Mouse (Mus musculus): ENCODE results near the gene Glyctk.

The Glyctk gene

DNA sequence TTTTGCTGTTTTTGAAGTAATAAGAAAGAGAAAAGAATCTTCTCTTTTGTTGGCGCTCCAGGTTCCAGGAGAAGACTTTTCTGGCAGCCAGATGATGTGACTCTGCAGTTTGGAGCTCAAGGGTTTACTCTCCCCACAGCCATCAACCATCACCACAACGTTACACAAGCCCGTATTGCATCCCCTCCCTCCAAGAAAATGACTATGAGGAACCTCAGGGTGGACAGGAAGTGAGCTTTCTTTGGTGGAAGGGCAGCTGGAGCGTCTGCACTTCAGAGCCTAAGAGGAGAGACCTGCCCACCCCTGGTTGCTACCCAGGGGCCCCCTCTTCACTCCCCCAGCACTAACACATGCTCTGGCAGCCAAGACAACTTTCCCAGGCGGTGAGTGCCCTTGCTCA, 10.7 kb downstream of the Glyctk start:
- DNase-seq (ENCODE audit: low spot score) = no peak

DNA sequence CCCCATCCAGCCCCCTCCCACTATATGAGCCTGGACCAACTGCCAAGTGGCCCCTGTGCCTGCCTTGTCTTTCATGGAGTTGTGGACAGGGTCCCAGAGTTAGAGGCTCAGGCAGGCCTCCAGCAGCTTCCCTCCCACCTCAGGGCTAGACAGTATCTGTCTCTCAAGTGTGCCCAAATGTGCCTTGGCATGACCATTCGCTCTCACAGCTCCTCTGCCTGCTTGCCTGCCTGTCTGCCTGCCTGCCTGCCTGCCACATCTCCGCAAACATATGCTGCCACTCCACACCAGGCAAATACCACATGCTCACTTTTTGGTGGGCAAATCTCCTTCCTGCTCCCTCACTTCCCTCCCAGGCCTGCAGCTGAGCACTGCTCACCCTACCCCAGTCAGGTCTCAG, 12.4 kb downstream of the Glyctk start:
- DNase-seq (ENCODE audit: low spot score) = no peak

DNA sequence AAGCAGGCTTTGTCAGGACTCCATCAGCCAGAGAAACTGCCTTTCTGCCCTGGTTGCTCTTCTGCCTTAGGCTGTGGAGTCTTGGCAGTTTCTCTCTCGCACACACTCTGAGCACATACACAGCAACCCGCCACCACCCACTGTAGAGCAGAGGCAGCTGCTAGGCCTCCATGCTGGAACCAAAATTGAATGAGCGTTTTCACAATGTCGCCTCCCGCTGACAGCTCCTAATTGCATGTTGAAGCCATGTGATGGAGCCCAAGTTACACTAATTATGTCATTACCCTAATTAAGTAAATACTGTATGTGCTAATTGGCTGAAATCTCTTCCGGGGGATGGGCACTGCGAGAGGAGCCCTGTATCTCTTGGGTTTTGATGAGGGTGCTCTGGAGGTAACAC, 13.8 kb downstream of the Glyctk start:
- no peak for DNase-seq (ENCODE audit: low spot score)

DNA sequence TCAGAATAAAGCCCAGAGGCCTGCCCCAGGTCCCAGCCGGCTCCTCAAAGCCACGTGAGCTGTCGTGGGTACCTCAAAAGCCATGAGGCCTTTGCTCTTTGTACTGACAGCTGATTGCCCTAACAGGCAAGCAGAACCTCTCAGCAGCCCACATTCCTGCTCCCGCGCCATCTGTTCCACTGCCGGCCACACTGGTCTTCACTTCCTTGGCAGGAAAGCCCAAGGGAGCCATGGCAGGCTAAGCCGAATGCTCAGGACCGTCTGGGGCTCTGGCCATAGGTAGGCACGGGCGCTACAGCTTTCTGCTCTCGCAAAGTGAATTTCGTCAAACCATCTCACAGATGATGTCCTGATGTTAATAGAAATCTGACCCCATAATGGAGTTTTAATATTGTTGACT, 16.0 kb downstream of the Glyctk start:
- DNase-seq (ENCODE audit: low spot score) = no peak

DNA sequence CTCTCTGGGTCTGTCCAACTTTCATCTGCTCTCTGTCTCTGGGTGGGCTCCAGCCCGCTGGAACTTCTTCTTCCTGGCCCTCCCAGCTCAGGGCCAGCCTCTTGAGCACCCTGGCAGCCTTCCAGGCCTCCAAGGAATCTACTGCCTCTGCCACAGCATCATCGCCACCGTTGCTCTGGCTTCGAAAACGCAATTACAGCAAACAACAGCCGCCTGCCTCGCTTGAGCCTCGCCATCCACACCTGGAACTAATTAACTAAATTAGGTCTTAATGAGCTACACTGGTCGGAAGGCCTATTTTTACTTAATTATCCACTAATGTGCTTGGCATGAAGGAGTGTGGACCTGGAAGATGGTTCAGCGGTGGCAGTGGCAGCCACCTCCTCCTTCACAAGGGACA, 18.2 kb downstream of the Glyctk start:
- no peak for DNase-seq (ENCODE audit: low spot score)

DNA sequence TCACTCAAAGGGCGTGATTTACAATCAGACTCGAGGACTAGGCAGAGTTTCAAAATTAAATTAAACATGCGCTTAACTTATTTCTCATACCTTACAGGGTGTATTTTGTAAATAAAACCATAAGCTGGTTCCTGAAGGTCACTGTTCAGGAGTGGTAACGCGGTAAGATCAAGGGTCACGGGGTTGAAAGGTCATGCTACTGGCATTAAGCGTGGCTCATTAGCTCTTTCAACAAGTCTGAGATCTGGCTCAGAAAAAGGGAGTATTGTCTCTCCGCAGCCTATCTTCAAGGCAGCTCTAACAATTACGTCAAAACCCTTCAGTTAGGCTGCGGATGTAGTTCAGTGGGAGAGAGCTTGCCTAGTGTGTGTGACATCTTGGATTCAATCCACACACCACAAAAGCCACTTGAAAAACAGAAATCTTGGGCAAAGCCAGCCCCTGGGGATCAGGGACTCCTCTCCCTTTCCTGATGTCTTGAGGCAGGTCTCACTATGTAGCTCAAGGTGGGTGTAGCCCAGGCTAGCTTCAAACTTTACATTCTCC, 20.2 kb downstream of the Glyctk start:
- no peak for DNase-seq (ENCODE audit: low spot score)

DNA sequence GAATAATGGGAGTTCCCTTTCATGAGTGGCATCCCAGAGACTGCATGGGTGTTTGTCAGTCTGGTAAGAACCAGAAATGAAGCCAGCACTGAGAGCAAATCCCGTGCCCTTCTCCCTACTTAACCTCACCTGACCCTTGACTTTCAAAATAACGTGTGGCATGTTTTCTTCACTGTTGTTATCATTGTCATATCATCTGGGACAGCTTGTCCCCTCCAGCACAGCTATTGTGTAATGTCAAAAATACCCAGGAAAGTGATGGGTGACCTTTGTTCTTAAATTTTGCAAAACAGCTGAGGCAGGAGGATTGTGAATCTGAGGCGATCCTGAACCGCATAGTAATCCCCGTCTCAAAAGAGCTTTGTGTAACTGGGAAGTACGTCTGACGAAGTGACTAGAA, 27.7 kb downstream of the Glyctk start:
- DNase-seq (ENCODE audit: low spot score) = no peak

DNA sequence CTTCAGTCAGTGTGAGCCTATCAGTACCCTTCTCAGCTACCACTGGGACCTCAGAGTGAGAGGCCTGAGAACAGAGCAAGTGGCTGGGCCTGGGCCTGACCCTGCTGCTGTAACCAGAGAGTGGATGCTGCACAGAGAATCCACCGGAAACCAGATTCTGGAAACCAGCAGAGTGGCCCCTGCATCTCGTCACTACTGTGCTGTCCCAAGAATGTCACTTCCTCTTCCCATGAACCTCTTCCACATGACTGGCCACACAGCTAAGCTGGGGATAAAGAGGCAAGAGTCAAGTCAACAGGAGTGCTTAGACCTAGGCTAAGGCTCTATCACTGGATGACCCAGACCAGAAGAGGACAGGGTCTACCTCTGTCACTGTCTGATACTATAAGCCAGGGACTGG, 28.9 kb downstream of the Glyctk start:
- DNase-seq (ENCODE audit: low spot score) = no peak

DNA sequence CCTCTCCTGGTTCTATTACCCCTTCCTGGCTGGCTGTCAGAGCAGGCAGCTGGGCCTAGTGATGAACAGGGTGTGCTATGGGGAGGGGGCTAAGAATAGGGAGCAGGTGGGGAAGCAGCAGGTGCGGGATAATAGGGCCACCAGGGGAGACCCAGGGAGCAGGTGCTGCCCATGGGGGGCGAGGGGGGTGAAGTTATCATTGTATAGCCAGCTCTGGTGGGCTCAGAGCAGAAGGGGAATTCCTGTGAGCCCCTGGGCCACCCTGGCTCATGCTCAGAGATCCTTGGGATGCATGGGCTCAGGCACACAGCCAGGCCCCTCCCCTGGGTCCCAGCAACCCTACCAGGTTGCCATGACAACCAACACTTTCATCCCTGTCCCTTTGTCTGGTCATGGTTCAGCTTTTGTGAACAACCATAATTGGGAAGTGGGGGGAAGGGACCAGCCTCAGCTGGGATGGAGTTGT, 31.1 kb downstream of the Glyctk start:
- DNase-seq (ENCODE audit: low spot score) = no peak

DNA sequence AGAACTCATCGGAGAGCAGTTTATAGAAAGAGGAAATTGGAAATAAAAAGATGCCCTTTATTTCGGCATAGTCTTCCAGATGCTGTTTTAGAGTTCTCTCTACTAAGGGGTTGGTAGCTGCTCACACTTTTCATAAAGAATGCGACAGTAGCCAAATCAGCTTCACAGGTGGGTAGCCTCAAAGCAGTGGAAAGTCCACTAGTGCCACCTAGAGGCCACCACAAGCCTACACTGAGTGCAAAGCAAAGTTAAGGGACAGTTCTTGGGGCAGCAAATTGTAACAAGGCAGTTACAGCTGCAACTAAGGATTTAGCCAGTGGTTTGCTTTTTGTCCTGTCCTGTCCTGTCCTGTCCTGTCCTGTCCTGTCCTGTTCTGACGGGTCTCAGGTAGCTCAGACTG, 34.3 kb downstream of the Glyctk start:
- peak; percentile 7 for DNase-seq (ENCODE audit: low spot score)

DNA sequence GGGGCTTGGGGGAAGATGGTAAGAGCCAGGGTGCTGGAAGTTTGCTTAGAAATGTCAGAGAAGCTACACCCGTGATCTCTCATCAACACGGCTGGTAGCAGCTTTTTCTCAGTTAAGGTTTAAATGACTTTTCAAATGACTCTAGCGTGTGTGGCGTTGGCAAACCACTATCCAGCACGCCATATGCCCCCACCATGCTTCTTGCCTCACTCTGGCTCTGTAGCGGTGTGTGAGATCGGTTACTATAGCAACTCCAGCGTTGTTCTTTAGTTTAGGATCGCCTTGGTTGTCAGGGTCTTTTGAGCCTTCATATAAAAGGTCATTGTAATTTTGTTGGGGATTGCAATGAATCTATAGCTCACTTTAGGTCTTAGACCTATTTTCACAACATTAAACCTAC, 38.9 kb downstream of the Glyctk start:
- DNase-seq (ENCODE audit: low spot score) = no peak

DNA sequence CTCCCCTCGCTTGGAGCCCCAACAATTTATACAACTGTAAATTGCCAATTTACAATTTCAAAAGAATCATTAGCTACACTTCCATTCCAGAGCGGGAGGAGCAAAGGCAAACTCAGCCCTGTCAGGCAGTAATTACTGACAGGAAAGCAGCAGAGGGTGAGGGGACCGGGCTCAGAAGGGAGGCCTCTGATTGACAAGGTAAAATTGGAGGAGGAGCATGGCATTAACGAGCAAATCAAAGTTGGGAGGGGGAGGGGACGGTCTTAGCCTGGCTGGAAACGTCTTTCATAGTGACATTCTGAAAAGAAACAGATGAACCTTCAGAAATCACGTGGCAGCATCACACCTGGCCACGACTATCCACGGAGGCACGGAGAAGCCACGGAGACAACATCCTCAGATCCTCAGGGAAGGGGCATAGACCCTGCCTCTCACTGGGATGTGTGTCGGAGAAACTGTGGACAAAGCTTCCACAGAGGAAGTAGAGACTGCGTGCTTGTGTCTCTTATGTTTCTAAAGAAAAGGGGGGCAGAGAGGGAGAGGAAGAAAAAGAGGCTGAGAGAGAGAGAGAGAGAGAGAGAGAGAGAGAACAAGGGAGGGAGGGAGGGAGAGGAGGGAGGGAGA, 42.0 kb downstream of the Glyctk start:
- DNase-seq (ENCODE audit: low spot score) = no peak

DNA sequence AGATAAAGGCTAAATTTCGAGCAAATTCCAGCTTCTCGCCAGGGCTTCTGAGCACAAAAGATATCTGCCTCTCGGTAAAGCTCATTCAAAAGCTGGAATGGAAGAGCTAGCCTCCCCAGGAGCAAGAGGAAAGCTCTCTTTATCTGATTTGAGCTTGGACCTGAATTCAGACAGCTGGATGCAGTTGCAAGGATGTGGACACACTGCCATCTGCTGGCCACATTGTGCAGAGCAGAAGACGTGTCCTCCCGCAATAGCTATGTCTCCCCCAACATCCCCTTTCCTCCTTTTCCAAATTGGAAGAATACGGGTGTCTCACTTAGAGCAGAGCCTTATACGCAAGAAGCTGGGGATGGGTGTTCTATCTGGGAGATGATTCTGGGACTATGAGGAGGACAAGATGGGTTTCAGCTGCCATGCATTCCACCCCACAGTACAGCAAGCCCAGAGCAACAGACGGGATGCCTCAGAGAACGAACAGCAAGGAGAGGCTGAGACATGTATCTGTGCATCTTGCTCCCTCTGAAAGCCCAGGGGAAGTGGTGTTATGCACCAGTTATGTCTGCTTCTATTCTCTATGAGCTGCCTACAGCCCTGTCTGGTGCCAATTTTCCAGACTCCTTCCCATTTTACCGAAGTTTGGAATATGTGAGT, 45.0 kb downstream of the Glyctk start:
- peak; percentile 30 for DNase-seq (ENCODE audit: low spot score)

DNA sequence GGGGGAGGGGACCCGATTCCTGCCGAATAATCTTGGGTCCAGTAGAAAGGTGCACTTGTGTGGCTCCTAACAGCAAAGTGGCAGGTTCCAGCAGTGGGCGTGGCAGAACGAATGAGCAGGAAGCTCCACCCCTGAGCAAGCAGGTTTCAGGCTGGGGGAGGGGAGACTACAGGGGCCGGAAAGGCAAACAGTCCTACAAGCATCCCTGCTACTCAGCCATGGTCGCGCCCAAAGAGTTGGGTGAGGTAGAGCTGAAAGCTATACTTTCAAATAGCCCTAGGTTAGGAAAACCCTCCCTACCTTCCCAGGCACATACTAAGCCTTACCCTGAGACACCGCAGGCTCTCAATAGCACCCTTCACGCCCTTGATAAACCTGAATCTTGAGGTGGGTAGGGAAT, 51.7 kb downstream of the Glyctk start:
- no peak for DNase-seq (ENCODE audit: low spot score)

DNA sequence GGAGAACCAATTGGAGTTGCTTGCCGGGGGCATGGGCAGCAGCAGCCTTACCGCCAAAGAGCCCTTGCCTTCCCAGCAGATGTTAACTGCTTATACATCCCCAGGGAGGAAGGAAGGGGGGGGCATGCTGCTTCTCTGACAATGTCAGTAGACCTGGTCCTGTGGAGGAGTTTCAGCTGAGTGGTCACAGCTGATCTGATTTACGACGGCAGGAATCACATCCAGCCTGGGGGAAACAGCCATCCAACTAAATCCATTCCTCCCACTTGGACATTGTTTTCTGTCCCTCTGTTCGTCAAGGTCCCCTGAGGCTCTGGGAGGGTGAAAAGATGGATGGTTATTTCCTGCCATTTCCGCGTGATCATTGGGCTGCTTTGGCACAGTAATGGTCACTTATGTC, 53.5 kb downstream of the Glyctk start:
- no peak for DNase-seq (ENCODE audit: low spot score)
